8 mouse cellular contexts compared by ENCODE assay signal in the genomic region with DNA sequence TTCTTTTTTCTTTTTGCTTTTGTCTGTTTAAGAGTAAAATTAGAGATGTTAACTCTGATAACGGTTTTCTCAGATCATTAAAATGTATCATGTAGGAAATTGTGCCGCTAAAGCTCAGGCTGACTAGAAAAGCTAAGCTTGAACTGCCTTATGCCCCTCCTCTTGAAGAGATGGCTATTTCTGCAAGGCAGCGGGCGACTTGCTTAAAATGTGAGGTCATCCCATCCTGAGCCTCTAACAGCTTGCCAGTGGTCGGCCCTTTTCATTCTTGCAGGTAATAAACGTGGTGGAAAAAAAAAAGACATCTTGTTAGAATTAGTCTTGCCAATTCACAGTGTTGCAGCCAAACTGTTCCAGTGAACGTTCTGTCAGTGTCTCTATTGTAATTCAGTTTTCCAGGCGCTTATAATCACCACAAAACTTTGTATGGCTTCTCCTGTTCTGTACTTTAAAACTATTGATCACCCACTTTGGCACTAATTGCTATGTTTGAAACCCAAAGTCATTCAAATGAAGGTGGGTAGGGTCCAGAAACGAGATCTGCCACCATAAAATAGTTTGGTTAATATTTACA. TPM values are rescaled to one million over a fixed set of nuclear protein-coding genes. Genes with fewer than 3 reads are reported as not detected.
DNase-seq lines count a peak whose midpoint lies in the region; ATAC-seq and TF ChIP-seq lines count a peak whose summit lies in the region.

No protein-coding gene starts in this region.

- no peak for ATAC-seq in intestine, postnatal 0 days
- no peak for ATAC-seq in neural tube, embryonic 12.5 days (ENCODE audit: low FRiP score, low read depth)

- peaks cover 2% of the 10 kb centered on the region; the same call in 1 of the 2 replicates for H3K4me1 ChIP-seq in embryonic fibroblast, embryonic 13.5 days (ENCODE audit: control insufficient read depth, insufficient read depth, low read length)
- no peaks in the 10 kb centered on the region; the same call in 1 of the 2 replicates for H3K4me1 ChIP-seq in intestine, postnatal 0 days (replicated peaks; ENCODE audit: control insufficient read depth, insufficient read depth, low read length)
- peaks cover 49% of the 10 kb centered on the region for H3K4me1 ChIP-seq in neural tube, embryonic 12.5 days

- peak overlapping the region; percentile 93; the same call in 1 of the 2 replicates for H3K27ac ChIP-seq in left cerebral cortex, adult 2 months
- no peak overlapping the region for H3K27ac ChIP-seq in embryonic fibroblast, embryonic 13.5 days (ENCODE audit: insufficient read depth, low read length)
- H3K27ac ChIP-seq in intestine, postnatal 0 days (ENCODE audit: low read depth, low read length) = no peak overlapping the region
- no peak overlapping the region for H3K27ac ChIP-seq in neural tube, embryonic 12.5 days

- no peak for TF ChIP-seq CTCF in left cerebral cortex, adult 2 months (IDR thresholded peaks at IDR 0.05)
- TF ChIP-seq CTCF in embryonic fibroblast, embryonic 13.5 days (IDR thresholded peaks at IDR 0.05; ENCODE audit: borderline replicate concordance, insufficient read depth, low read length) = no peak
- no peak for TF ChIP-seq CTCF in intestine, postnatal 0 days (IDR thresholded peaks at IDR 0.05; ENCODE audit: low read depth)

- H3K4me2 ChIP-seq in intestine, postnatal 0 days (replicated peaks; ENCODE audit: low read depth) = peak overlapping the region; percentile 100; the same call in 1 of the 2 replicates
- peak overlapping the region; percentile 86 for H3K4me2 ChIP-seq in neural tube, embryonic 12.5 days (replicated peaks)

- peaks cover 11% of the 10 kb centered on the region for H3K27me3 ChIP-seq in intestine, postnatal 0 days (replicated peaks; ENCODE audit: control insufficient read depth, insufficient read depth, low read length)
- no peaks in the 10 kb centered on the region for H3K27me3 ChIP-seq in neural tube, embryonic 12.5 days (replicated peaks)

- H3K4me3 ChIP-seq in left cerebral cortex, adult 2 months = peak overlapping the region; percentile 61
- H3K4me3 ChIP-seq in embryonic fibroblast, embryonic 13.5 days (ENCODE audit: insufficient read depth, low read length) = peak overlapping the region; percentile 9; the same call in 1 of the 2 replicates
- H3K4me3 ChIP-seq in intestine, postnatal 0 days (ENCODE audit: low read depth, low read length) = peak overlapping the region; percentile 87; the same call in 1 of the 2 replicates
- H3K4me3 ChIP-seq in neural tube, embryonic 12.5 days = peak overlapping the region; percentile 93

- H3K9ac ChIP-seq in intestine, postnatal 0 days (ENCODE audit: low read depth, low read length) = no peak overlapping the region
- H3K9ac ChIP-seq in neural tube, embryonic 12.5 days = peak overlapping the region; percentile 97

- WGBS in intestine, postnatal 0 days = 26% methylated on average over 9 of the region's 9 CpGs
- WGBS in neural tube, embryonic 12.5 days = 5% methylated on average over 9 of the region's 9 CpGs

- H3K36me3 ChIP-seq in intestine, postnatal 0 days (ENCODE audit: control insufficient read depth, insufficient read depth) = no peaks in the 10 kb centered on the region
- H3K36me3 ChIP-seq in neural tube, embryonic 12.5 days = peaks cover 8% of the 10 kb centered on the region; the same call in 1 of the 2 replicates

- DNase-seq in left cerebral cortex, adult 2 months (ENCODE audit: extremely low spot score in 1 of 2, low spot score in 2 of 2) = no peak
- no peak for DNase-seq in left cerebral cortex, postnatal 10 days (ENCODE audit: extremely low spot score in 1 of 2, low spot score in 2 of 2)
- DNase-seq in left cerebral cortex, adult 11 months (ENCODE audit: low spot score) = no peak
- DNase-seq in testis, postnatal 14 days (ENCODE audit: low spot score) = no peak
- DNase-seq in spleen, postnatal 4 days (ENCODE audit: low spot score in 2 of 2) = no peak

- H3K9me3 ChIP-seq in intestine, postnatal 0 days (ENCODE audit: control insufficient read depth) = no peaks in the 10 kb centered on the region
- H3K9me3 ChIP-seq in neural tube, embryonic 12.5 days = no peaks in the 10 kb centered on the region

- intact Hi-C loops in left cerebral cortex, adult 2 months (cut with DNase I) = loop anchor here (5.0 to 10.0 kb wide), 2 partner anchors 186 to 332 kb away; no protein-coding TSS in a partner anchor
- intact Hi-C loops in left cerebral cortex, postnatal 10 days (cut with DNase I) = loop anchor here (5.0 kb wide), 3 partner anchors 172 to 297 kb away; no protein-coding TSS in a partner anchor

- no peak for TF ChIP-seq POLR2A in embryonic fibroblast, embryonic 13.5 days (IDR thresholded peaks at IDR 0.05; ENCODE audit: low read depth, low read length)

RNA-seq across cellular contexts. Expression of gene Bach2, which starts 1.9 kb away (rescaled TPM):
- 10 to 100 TPM; 20.8 to 25.8 TPM for total RNA-seq in left cerebral cortex, adult 2 months (2021)
- 10 to 100 TPM; 21.4 to 29.7 TPM for total RNA-seq in left cerebral cortex, postnatal 10 days (2021)
- polyA plus RNA-seq in embryonic fibroblast, embryonic 13.5 days (2011; ENCODE audit: insufficient read length, low read depth, missing spikeins) = 6.7 TPM in 2 replicates
- polyA plus RNA-seq in intestine, postnatal 0 days (2015; fragmentation: Nextera tagmentation; extraction: Ambion mirVana) = 1.1 and 1.4 TPM in 2 replicates
- 35.8 and 37.3 TPM in 2 replicates for polyA plus RNA-seq in neural tube, embryonic 12.5 days (2016; fragmentation: Nextera tagmentation; extraction: Ambion mirVana)

Comparison
In these comparisons a context has a peak if more than half of its experiments do, and no peak if none do; other contexts are left out.
1. H3K4me3 ChIP-seq: peak in every context shown above with its lines; median percentile 93 in neural tube, embryonic 12.5 days; 87 in intestine, postnatal 0 days; 61 in left cerebral cortex, adult 2 months; 9 in embryonic fibroblast, embryonic 13.5 days.